Mouse (Mus musculus) forebrain, embryonic 12.5 days (tissue): Measurements from ENCODE around the gene Zbtb32. TPM values are rescaled to one million over a fixed set of nuclear protein-coding genes. Genes with fewer than 3 reads are reported as not detected.

ENCODE experiments used
- ATAC-seq: fragments of 200-750 bp; cut with Nextera tagmentation; 2 replicates; pipeline ENCODE4 v1.8.0; 2017; ENCODE audit warnings: moderate TSS enrichment; ENCODE audit not compliant: low FRiP score
- H3K27ac ChIP-seq: fragments of 300-500 bp; sonication (generic); 2 replicates; pipeline ENCODE4 v1.5.1; 2016; ENCODE audit warnings: mild to moderate bottlenecking
- H3K27me3 ChIP-seq: fragments of 300-500 bp; sonication (generic); 2 replicates; pipeline ENCODE4 v1.6.1; 2016; ENCODE audit warnings: mild to moderate bottlenecking
- H3K36me3 ChIP-seq: fragments of 300-500 bp; sonication (generic); replicated peaks from 2 replicates; pipeline ENCODE4 v1.6.1; 2016; ENCODE audit warnings: mild to moderate bottlenecking
- H3K4me1 ChIP-seq: fragments of 300-500 bp; sonication (generic); 2 replicates; pipeline ENCODE4 v1.6.1; 2016
- H3K4me2 ChIP-seq: fragments of 300-500 bp; sonication (generic); 2 replicates; pipeline ENCODE4 v1.6.1; 2016; ENCODE audit warnings: mild to moderate bottlenecking, moderate library complexity
- H3K4me3 ChIP-seq: fragments of 300-500 bp; sonication (generic); replicated peaks from 2 replicates; pipeline ENCODE4 v1.5.1; 2016; ENCODE audit warnings: mild to moderate bottlenecking
- H3K9ac ChIP-seq: fragments of 300-500 bp; sonication (generic); 2 replicates; pipeline ENCODE4 v1.6.1; 2016; ENCODE audit warnings: mild to moderate bottlenecking
- H3K9me3 ChIP-seq: fragments of 300-500 bp; sonication (generic); 2 replicates; pipeline ENCODE4 v1.6.1; 2016
- WGBS: fragments of 180-500 bp; shearing (Covaris S2); methylation state at CpG from one replicate; pipeline ENCODE4 v1.1.7; 2016; 5-methylcytosine and 5-hydroxymethylcytosine counted together
- polyA plus RNA-seq: library from polyadenylated mRNA; unstranded; fragments of >200 nt; fragmentation: Nextera tagmentation; extraction: Ambion mirVana; gene quantifications from 2 replicates; pipeline ENCODE4 v1.2.1, GENCODE M21; 2016

Gene Zbtb32
- polyA plus RNA-seq, 1 experiment from 2014 or later, result 0.46 TPM

- no peak for ATAC-seq
Observed at GRCm38 (mm10) chr7:30615049-30615760, 16.5 kb upstream of the Zbtb32 start.

GRCm38 (mm10) chr7:30614454-30614853, 15.7 kb upstream of the Zbtb32 start:
- Histone ChIP-seq H3K9ac (no peak overlapping the region), H3K4me3 (no peak overlapping the region), H3K36me3 (peaks cover 44% of the 10 kb centered on the region), H3K9me3 (no peaks in the 10 kb centered on the region), H3K27ac (no peak overlapping the region), H3K4me2 (no peak overlapping the region), H3K27me3 (no peaks in the 10 kb centered on the region), H3K4me1 (no peaks in the 10 kb centered on the region)
- ATAC-seq, result no peak
- whole genome bisulfite sequencing, result 85% methylated on average over 2 of the region's 2 CpGs

More at GRCm38 (mm10) chr7:30615049-30615760, 16.5 kb upstream of the Zbtb32 start:
- Histone ChIP-seq H3K9me3 (no peaks in the 10 kb centered on the region), H3K4me2 (no peak overlapping the region), H3K4me3 (no peak overlapping the region), H3K27me3 (no peaks in the 10 kb centered on the region), H3K4me1 (no peaks in the 10 kb centered on the region), H3K27ac (no peak overlapping the region), H3K9ac (no peak overlapping the region), H3K36me3 (peaks cover 48% of the 10 kb centered on the region)
- WGBS, result 60% methylated on average over 5 of the region's 5 CpGs

GRCm38 (mm10) chr7:30613529-30614112, 14.9 kb upstream of the Zbtb32 start:
- no peaks in the 10 kb centered on the region for H3K9me3 ChIP-seq
- no peak overlapping the region for H3K27ac ChIP-seq
- no peak overlapping the region for H3K4me3 ChIP-seq
- peak; percentile 58; the same call in 1 of the 2 replicates for ATAC-seq
- H3K4me2 ChIP-seq, result no peak overlapping the region
- H3K27me3 ChIP-seq, result no peaks in the 10 kb centered on the region
- H3K9ac ChIP-seq, result no peak overlapping the region
- no peaks in the 10 kb centered on the region for H3K4me1 ChIP-seq
- peaks cover 36% of the 10 kb centered on the region for H3K36me3 ChIP-seq
- WGBS, result 23% methylated on average over 14 of the region's 14 CpGs

GRCm38 (mm10) chr7:30612654-30613402, 14.1 kb upstream of the Zbtb32 start, which contains the start of gene Upk1a:
Upk1a (minus strand) TSS chr7:30612847.
- 84% methylated on average over 8 of the region's 8 CpGs for WGBS
- H3K9ac ChIP-seq, result no peak within 1 kb of the TSS
- H3K27me3 ChIP-seq, result no peaks in the 10 kb centered on the region
- no peak within 1 kb of the TSS for H3K4me3 ChIP-seq
- H3K4me2 ChIP-seq, result no peak within 1 kb of the TSS
- H3K9me3 ChIP-seq, result no peaks in the 10 kb centered on the region
- peaks cover 28% of the 10 kb centered on the region for H3K36me3 ChIP-seq
- H3K4me1 ChIP-seq, result no peaks in the 10 kb centered on the region
- H3K27ac ChIP-seq, result no peak within 1 kb of the TSS
- no peak for ATAC-seq

- no peak overlapping the region for H3K27ac ChIP-seq
- no peak overlapping the region for H3K4me3 ChIP-seq
- H3K9me3 ChIP-seq, result no peaks in the 10 kb centered on the region
- WGBS, result 60% methylated on average over 7 of the region's 7 CpGs
- H3K36me3 ChIP-seq, result peaks cover 2% of the 10 kb centered on the region; the same call in 1 of the 2 replicates
- no peak overlapping the region for H3K4me2 ChIP-seq
- no peak overlapping the region for H3K9ac ChIP-seq
- no peaks in the 10 kb centered on the region for H3K4me1 ChIP-seq
- no peak for ATAC-seq
- H3K27me3 ChIP-seq, result no peaks in the 10 kb centered on the region
Observed at GRCm38 (mm10) chr7:30610043-30610442, 11.3 kb upstream of the Zbtb32 start.

GRCm38 (mm10) chr7:30608476-30608875, 9.8 kb upstream of the Zbtb32 start:
- 43% methylated on average over 16 of the region's 16 CpGs for WGBS
- Histone ChIP-seq H3K36me3 (no peaks in the 10 kb centered on the region), H3K4me2 (no peak overlapping the region), H3K9ac (no peak overlapping the region), H3K4me1 (no peaks in the 10 kb centered on the region), H3K4me3 (no peak overlapping the region), H3K9me3 (no peaks in the 10 kb centered on the region), H3K27me3 (no peaks in the 10 kb centered on the region), H3K27ac (no peak overlapping the region)
- ATAC-seq, result no peak

GRCm38 (mm10) chr7:30607706-30608309, 9.1 kb upstream of the Zbtb32 start:
- H3K27ac ChIP-seq, result no peak overlapping the region
- no peaks in the 10 kb centered on the region for H3K4me1 ChIP-seq
- ATAC-seq, result no peak
- H3K9me3 ChIP-seq, result no peaks in the 10 kb centered on the region
- H3K4me3 ChIP-seq, result no peak overlapping the region
- no peaks in the 10 kb centered on the region for H3K27me3 ChIP-seq
- no peaks in the 10 kb centered on the region for H3K36me3 ChIP-seq
- 33% methylated on average over 8 of the region's 8 CpGs for WGBS
- H3K4me2 ChIP-seq, result no peak overlapping the region
- H3K9ac ChIP-seq, result no peak overlapping the region

GRCm38 (mm10) chr7:30604944-30605343, 6.2 kb upstream of the Zbtb32 start:
- no peaks in the 10 kb centered on the region for H3K36me3 ChIP-seq
- no peak overlapping the region for H3K4me2 ChIP-seq
- H3K4me1 ChIP-seq, result peaks cover 4% of the 10 kb centered on the region; the same call in 1 of the 2 replicates
- ATAC-seq, result no peak
- no peak overlapping the region for H3K4me3 ChIP-seq
- 89% methylated on average over 8 of the region's 8 CpGs for WGBS
- no peak overlapping the region for H3K27ac ChIP-seq
- H3K9ac ChIP-seq, result no peak overlapping the region
- H3K9me3 ChIP-seq, result no peaks in the 10 kb centered on the region
- no peaks in the 10 kb centered on the region for H3K27me3 ChIP-seq

GRCm38 (mm10) chr7:30604424-30604823, 5.7 kb upstream of the Zbtb32 start:
- Histone ChIP-seq H3K36me3 (no peaks in the 10 kb centered on the region), H3K4me3 (no peak overlapping the region), H3K9me3 (no peaks in the 10 kb centered on the region), H3K4me2 (no peak overlapping the region), H3K9ac (no peak overlapping the region), H3K27ac (no peak overlapping the region), H3K27me3 (no peaks in the 10 kb centered on the region), H3K4me1 (peaks cover 8% of the 10 kb centered on the region)
- 65% methylated on average over 8 of the region's 8 CpGs for WGBS
- ATAC-seq, result no peak

- no peak overlapping the region for H3K27ac ChIP-seq
- WGBS, result 68% methylated on average over 3 of the region's 3 CpGs
- H3K27me3 ChIP-seq, result no peaks in the 10 kb centered on the region
Observed at GRCm38 (mm10) chr7:30602583-30602982, 3.9 kb upstream of the Zbtb32 start.

GRCm38 (mm10) chr7:30600651-30601050, 1.9 kb upstream of the Zbtb32 start:
- ATAC-seq, result no peak
- Histone ChIP-seq H3K9ac (no peak overlapping the region), H3K36me3 (no peaks in the 10 kb centered on the region), H3K4me2 (peak overlapping the region; percentile 40; the same call in 1 of the 2 replicates), H3K4me1 (peaks cover 8% of the 10 kb centered on the region), H3K27me3 (no peaks in the 10 kb centered on the region), H3K9me3 (no peaks in the 10 kb centered on the region), H3K4me3 (no peak overlapping the region), H3K27ac (0 out of 2 replicates have a peak overlapping the region, but pooled peaks have one; percentile 53)
- 69% methylated on average over 7 of the region's 7 CpGs for WGBS

More at GRCm38 (mm10) chr7:30602583-30602982, 3.9 kb upstream of the Zbtb32 start:
- Histone ChIP-seq H3K4me1 (peaks cover 8% of the 10 kb centered on the region), H3K9me3 (no peaks in the 10 kb centered on the region), H3K36me3 (no peaks in the 10 kb centered on the region), H3K9ac (no peak overlapping the region), H3K4me3 (no peak overlapping the region), H3K4me2 (no peak overlapping the region)
- ATAC-seq, result no peak

GRCm38 (mm10) chr7:30599933-30600353, 1.2 kb upstream of the Zbtb32 start:
- no peaks in the 10 kb centered on the region for H3K9me3 ChIP-seq
- peak overlapping the region; percentile 13; the same call in 1 of the 2 replicates for H3K4me3 ChIP-seq
- H3K9ac ChIP-seq, result peak overlapping the region; percentile 21; the same call in 1 of the 2 replicates
- no peaks in the 10 kb centered on the region for H3K27me3 ChIP-seq
- WGBS, result 2% methylated on average over 16 of the region's 16 CpGs
- peak; percentile 99 for ATAC-seq
- H3K4me1 ChIP-seq, result peaks cover 8% of the 10 kb centered on the region
- peak overlapping the region; percentile 40 for H3K4me2 ChIP-seq
- peak overlapping the region; percentile 53 for H3K27ac ChIP-seq
- H3K36me3 ChIP-seq, result no peaks in the 10 kb centered on the region
